Mouse (Mus musculus): ENCODE results near the gene Ifit1.
"Not testable (repeated sequence)": the region's sequence is repeated elsewhere in the genome, so short reads cannot be mapped to it uniquely, and the experiment has no call there.

The Ifit1 gene

GRCm38 (mm10) chr19:34640623-34641022, at the start of gene Ifit1, which contains the start of gene Ifit1bl2:
Ifit1 (plus strand) TSS chr19:34640871.
Ifit1bl2 (minus strand) TSS chr19:34640743.
- peak; percentile 27 to 53 for DNase-seq

- no peak for DNase-seq
Measured at GRCm38 (mm10) chr19:34593456-34593855, 47.2 kb upstream of the Ifit1 start.

- DNase-seq, result peak; percentile 31 to 49
Measured at GRCm38 (mm10) chr19:34594523-34594922, 46.1 kb upstream of the Ifit1 start.

- DNase-seq, result no peak
Measured at GRCm38 (mm10) chr19:34596811-34597210, 43.9 kb upstream of the Ifit1 start.

- DNase-seq, result peak; percentile 63 to 75
Measured at GRCm38 (mm10) chr19:34598341-34598740, 42.3 kb upstream of the Ifit1 start.

GRCm38 (mm10) chr19:34599250-34599649, 41.4 kb upstream of the Ifit1 start:
- not testable (repeated sequence) for DNase-seq

GRCm38 (mm10) chr19:34601888-34602287, 38.8 kb upstream of the Ifit1 start, which contains the start of gene Ifit1bl1:
Ifit1bl1 (minus strand) TSS chr19:34601956.
- not testable (repeated sequence) for DNase-seq

GRCm38 (mm10) chr19:34605472-34605871, 35.2 kb upstream of the Ifit1 start:
- no peak for DNase-seq

- DNase-seq, result peak in 1 of 2 experiments; percentile 32
Measured at GRCm38 (mm10) chr19:34607237-34608051, 33.2 kb upstream of the Ifit1 start, which contains the start of gene Ifit3b. Ifit3b (plus strand) TSS chr19:34607970.

GRCm38 (mm10) chr19:34610118-34610517, 30.6 kb upstream of the Ifit1 start:
- DNase-seq, result not testable (repeated sequence)

- DNase-seq, result not testable (repeated sequence)
Measured at GRCm38 (mm10) chr19:34612243-34613001, 28.2 kb upstream of the Ifit1 start.

- DNase-seq, result no peak
Measured at GRCm38 (mm10) chr19:34620871-34621270, 19.8 kb upstream of the Ifit1 start.

GRCm38 (mm10) chr19:34623781-34624180, 16.9 kb upstream of the Ifit1 start:
- DNase-seq, result no peak

GRCm38 (mm10) chr19:34624663-34625062, 16.0 kb upstream of the Ifit1 start:
- no peak for DNase-seq

GRCm38 (mm10) chr19:34627496-34627895, 13.2 kb upstream of the Ifit1 start:
- no peak for DNase-seq

GRCm38 (mm10) chr19:34631487-34631886, 9.2 kb upstream of the Ifit1 start:
- DNase-seq, result peak; percentile 35 to 63

- DNase-seq, result no peak
Measured at GRCm38 (mm10) chr19:34633484-34633883, 7.2 kb upstream of the Ifit1 start.

GRCm38 (mm10) chr19:34636933-34637557, 3.6 kb upstream of the Ifit1 start:
- peak; percentile 48 to 63 for DNase-seq

GRCm38 (mm10) chr19:34642616-34643015, 1.9 kb downstream of the Ifit1 start:
- DNase-seq, result no peak

GRCm38 (mm10) chr19:34647630-34648029, 7.0 kb downstream of the Ifit1 start:
- DNase-seq, result peak; percentile 68 to 69

- DNase-seq, result no peak
Measured at GRCm38 (mm10) chr19:34650276-34650675, 9.6 kb downstream of the Ifit1 start.

GRCm38 (mm10) chr19:34650997-34651396, 10.3 kb downstream of the Ifit1 start:
- no peak for DNase-seq

GRCm38 (mm10) chr19:34655227-34655805, 14.6 kb downstream of the Ifit1 start:
- DNase-seq, result no peak
